Mouse (Mus musculus): Measurements from ENCODE around the gene Cux1.
"Not testable (repeated sequence)": the region's sequence is repeated elsewhere in the genome, so short reads cannot be mapped to it uniquely, and the experiment has no call there.

Cux1 gene

DNA sequence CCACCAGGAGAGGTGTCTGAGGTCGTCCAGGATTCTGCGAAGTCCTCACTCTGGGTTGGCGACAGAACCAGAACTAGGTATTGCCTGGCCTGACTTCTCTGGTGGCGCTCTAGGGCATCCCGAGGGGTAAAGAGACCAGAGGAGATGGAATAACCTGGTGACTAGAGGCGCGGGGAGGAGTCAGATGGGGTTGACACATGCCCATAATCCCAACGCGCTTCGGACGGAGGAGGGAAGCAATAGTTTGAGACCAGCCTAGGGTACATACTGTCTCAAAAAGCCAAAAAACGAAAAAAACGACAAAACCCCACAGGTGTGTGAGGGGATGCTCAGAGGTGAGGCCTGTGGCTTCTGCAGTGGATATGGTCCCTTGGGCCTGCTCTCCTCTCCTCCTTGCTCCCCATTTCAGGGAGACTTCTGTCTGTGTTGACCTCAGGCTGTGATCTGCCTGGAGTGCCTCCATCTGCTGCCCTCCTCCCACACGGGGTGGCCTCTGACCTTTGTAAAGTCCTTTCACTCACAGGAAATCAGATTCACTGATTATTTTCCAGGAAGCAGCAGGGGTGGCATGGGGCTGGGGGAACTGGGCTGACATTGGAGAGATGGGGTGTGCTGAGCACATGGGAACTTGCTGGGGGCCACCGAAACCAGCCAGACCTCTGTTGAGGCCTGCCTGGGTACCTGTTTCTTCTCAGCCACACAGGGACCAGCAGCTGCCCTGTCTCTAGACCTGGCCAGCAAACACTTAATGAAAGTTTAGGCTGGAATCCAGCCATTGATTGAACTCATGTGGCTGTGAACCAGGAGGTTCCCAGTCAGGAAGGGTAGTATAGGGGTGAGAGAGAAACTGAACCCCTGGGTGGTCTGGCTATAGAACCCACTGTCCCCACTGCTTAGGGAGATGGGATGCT lies 321.5 kb downstream of the Cux1 start:
- no peak for DNase-seq (ENCODE audit: low read depth)

DNA sequence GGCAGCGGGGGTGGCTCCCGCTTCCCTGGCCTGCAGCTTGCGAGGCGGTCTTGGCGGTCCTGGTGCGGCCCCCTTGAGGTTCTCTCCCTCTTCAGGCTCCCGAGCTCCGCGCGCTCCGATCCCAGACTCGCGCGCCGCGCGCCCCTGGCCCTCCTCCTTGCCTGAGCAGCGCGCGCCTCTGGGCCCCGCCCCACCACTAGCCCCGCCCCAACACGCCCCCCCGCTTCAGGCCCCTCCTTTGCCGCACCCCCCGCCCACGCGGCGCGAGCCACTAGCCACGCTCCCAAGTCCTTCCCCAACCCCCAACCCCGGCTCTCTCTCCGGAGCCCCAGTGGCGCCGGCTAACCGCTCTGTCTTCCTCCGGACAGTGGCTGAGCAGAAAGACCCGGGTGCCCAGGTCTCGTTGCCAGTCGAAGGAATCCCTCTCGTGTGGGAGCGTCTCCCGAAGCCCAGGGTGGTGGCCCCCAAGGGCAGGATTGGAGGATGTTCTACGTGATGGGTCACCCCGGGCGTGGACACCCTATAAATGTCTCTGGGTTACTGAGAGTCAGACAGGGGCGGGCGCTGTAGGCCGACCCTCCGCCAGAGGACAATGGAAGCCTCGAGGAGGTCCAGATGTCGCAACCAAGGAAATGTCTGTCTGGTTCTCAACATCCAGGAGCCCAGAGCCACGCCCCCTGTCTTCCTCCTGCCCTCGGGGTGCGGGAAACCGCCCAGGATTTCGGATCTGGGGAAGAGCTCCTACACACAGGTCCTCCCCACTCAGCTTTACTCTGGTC lies 322.3 kb downstream of the Cux1 start:
- DNase-seq (ENCODE audit: low read depth): peak; percentile 56

GRCm38 (mm10) chr5:136243851-136244761 lies 323.2 kb downstream of the Cux1 start:
- no peak for DNase-seq (ENCODE audit: low read depth)

GRCm38 (mm10) chr5:136241161-136241560 lies 326.1 kb downstream of the Cux1 start:
- DNase-seq (ENCODE audit: low read depth): no peak

GRCm38 (mm10) chr5:136240381-136240780 lies 326.9 kb downstream of the Cux1 start:
- DNase-seq (ENCODE audit: low read depth): no peak

GRCm38 (mm10) chr5:136237607-136238006 lies 329.7 kb downstream of the Cux1 start:
- no peak for DNase-seq (ENCODE audit: low read depth)

- no peak for DNase-seq (ENCODE audit: low read depth)
Measured at GRCm38 (mm10) chr5:136236611-136237010, 330.7 kb downstream of the Cux1 start.

DNA sequence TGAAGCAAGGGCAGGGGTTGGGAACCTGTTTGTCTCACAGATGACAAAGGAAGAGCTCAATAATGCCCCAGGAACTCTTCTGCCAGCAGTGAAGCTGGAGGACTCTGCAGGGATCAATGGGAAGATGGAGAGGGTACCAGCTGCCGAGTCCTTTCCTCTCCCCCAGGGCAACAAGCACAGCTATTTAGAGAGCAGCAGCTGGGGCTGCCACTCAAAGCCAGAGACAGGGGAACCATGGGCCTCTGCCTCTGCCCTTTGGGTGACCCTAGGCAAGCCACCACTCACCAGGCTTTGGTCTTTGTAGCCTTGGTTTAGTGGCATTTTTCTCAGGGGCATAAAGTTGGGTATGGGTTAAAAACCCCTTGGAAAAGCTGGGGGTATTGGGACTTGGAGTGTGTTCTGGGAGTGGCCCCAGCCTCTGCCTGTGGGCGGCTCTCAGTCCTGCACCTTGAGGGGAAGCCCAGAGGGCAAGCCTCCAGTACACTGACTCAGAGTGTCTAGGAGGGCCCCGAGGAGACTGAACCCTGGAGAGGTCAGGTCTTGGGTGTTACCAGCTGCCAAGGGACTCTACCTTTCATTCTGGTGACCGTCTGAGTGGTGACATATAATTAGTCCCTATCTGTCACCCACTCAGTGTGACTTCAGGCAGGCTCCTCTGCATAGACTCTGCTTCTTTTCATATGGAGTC lies 336.8 kb downstream of the Cux1 start:
- DNase-seq (ENCODE audit: low read depth): no peak

DNA sequence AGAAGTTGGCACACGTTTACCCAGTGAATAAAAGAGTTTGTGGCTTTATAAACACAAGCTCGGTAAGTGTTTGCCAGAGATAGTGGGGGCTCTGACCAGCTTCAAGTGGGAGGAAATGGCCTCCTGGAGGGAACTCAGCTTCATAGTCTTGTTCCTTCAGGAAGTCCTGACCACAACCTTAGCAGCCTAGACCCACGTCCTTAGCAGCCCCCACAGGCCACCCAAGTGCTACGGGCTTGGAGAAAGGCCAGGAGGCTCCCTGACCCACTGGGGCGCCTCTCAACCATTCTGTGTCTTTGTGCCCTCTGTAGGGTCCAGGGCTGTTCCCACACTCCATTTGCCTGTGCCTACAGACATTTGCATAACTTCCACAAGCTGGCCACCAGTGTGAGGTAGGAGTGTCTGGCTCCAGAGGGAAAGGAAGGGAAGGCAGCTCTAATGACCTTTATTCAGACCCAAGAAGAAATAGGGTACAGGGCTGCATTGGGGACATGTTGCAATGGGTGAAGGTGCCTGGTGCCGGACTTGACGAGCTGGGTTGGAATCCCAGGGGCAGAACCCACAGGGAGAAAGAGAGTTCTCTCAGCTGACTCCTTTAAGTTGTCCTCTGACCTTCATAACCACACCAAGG lies 340.9 kb downstream of the Cux1 start:
- no peak for DNase-seq (ENCODE audit: low read depth)

DNA sequence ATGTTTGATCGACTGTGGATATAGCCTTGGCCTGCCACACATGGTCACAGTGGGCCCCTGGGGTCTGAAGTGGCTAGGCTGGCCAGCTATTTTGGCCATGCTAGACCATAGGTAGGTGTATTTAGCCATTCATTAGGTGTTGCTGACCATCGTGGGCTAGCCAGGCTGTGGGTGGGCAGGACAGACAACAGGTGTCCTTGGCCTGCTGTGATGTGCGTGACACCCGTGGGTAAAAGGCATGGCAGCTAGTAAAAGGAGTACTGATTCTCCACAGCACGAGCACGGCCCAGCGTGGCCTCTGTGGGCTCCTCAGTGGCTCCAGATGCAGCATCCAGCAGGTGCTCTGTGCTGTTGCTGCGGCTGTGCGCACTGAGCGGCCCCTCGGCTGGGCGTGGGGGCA lies 348.7 kb downstream of the Cux1 start:
- no peak for DNase-seq (ENCODE audit: low read depth)

DNA sequence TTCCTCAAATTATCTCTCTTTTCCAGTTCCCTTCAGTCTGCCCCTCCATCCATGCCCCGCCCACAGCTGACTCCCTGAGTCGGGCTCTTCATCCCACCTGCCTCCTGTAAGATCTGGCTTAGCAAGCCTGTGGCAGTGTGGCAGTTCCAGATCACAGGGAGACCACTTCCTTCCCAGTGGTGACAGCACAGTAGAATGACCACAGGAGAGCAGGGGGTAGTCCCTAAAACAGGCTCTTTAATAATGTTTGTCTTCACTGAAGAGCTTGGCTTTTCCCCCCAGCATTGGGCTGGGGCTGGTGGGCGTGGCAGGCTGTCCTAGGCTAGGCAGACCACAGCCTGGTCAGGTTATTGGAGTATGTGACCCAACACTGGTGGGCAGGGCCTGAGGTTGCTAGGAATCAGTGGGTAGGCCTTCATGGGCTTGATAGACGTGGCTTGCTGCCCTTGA lies 349.3 kb downstream of the Cux1 start:
- DNase-seq (ENCODE audit: low read depth): no peak

- DNase-seq (ENCODE audit: low read depth): no peak
Measured at GRCm38 (mm10) chr5:136217004-136217665, 350.2 kb downstream of the Cux1 start.

GRCm38 (mm10) chr5:136215958-136216357 lies 351.3 kb downstream of the Cux1 start:
- DNase-seq (ENCODE audit: low read depth): no peak

DNA sequence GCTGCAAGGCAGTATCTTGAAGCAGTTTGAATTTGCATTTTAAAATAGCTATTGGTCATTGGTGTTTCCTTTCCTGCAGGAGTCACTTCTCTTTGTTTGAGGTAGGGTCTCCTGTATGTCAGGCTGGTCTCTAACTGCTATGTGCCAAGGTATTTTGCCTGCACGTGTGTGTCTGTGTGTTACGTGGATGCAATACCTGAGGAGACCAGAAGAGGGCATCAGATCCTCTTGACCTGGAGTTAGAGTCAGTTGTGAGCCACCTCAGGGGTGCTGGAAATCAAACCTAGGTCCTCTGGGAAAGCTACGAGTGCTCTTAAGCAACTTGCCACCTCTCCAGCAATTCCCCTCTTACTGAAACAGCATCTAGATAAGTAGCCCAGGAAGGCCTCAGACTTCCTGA lies 352.1 kb downstream of the Cux1 start:
- DNase-seq (ENCODE audit: low read depth): peak; percentile 22

GRCm38 (mm10) chr5:136213716-136214115 lies 353.6 kb downstream of the Cux1 start:
- DNase-seq (ENCODE audit: low read depth): no peak

GRCm38 (mm10) chr5:136212716-136213115 lies 354.6 kb downstream of the Cux1 start:
- no peak for DNase-seq (ENCODE audit: low read depth)

GRCm38 (mm10) chr5:136211341-136212102 lies 355.8 kb downstream of the Cux1 start:
- not testable (repeated sequence) for DNase-seq (ENCODE audit: low read depth)

DNA sequence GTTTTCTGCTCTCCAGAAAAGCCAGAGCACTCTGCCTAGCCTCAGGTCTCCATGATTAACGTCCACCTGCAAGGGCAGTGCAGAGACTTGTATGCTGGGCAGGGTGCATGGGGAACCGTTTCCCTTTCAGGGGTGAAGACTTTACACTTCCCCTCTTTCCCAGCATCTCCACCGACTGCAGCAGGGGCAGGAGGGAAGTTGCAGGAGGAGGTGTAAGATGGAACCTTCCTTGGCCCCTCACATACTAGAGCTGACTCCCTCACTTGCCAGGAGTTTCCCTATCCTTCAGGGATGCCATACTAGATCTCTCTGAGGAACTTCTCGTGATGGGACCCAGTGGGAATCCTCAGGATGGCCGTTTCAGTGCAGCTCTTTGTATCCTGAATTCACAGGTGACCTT lies 356.7 kb downstream of the Cux1 start:
- DNase-seq (ENCODE audit: low read depth): no peak

DNA sequence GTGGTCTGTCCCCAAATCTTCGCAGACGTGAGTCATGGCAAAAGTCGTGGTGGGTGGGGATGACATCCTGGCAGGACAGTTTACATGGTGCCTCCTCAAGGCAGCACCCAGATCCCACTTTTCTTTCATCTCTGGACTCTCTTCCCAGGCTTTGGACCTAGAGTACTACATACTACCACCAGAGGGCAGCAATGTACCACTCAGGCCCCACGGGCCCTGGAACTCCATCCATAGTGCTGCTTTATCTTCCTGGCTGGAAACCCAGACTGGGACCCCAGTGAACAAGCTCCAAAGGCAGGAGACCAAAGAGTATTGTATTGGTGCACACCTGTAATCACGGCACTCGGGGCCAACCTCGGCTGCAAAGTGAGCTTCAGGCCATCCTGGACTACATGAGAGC lies 365.5 kb downstream of the Cux1 start:
- DNase-seq (ENCODE audit: low read depth): peak; percentile 73

GRCm38 (mm10) chr5:136199526-136199925 lies 367.8 kb downstream of the Cux1 start:
- DNase-seq (ENCODE audit: low read depth): peak; percentile 45

Measured in naive thymus-derived CD4-positive, alpha-beta T cell, adult 2 months (primary cell).